ENCODE assay signal across 24 mouse cellular contexts in genomic region chr4:156103342-156103741, GRCm38 (mm10). TPM values are rescaled to one million over a fixed set of nuclear protein-coding genes. Genes with fewer than 3 reads are reported as not detected.
"Had no signal": no experiment of that assay in that cellular context is flagged by ENCODE, and none has a peak within 500 bp of the region (broad histone marks: within the 10 kb centered on the region; RNA-seq: fewer than 3 reads in every experiment).

No protein-coding gene starts in this region.

- H3K4me2 ChIP-seq: liver, embryonic 15.5 days; lung, embryonic 15.5 days; midbrain, embryonic 11.5 days; midbrain, embryonic 13.5 days; midbrain, embryonic 15.5 days; neural tube, embryonic 13.5 days; neural tube, embryonic 15.5 days had no signal

- H3K4me3 ChIP-seq: liver, embryonic 15.5 days; lung, embryonic 15.5 days; megakaryocyte, embryonic 14.5 days; midbrain, embryonic 13.5 days; midbrain, embryonic 15.5 days; myocyte; neural tube, embryonic 13.5 days; neural tube, embryonic 15.5 days had no signal

- ATAC-seq: liver, postnatal 0 days; lung, postnatal 0 days; midbrain, embryonic 13.5 days; midbrain, embryonic 15.5 days had no signal

- H3K36me3 ChIP-seq: liver, embryonic 15.5 days; lung, embryonic 15.5 days; midbrain, embryonic 13.5 days; midbrain, embryonic 15.5 days; neural tube, embryonic 13.5 days; neural tube, embryonic 15.5 days had no signal

- DNase-seq: liver, postnatal 0 days; lung, adult 2 months; lung, postnatal 14 days; lung, postnatal 36 days; retina, postnatal 1 day; right cerebral cortex, adult 18-20 months; spleen, adult 18-20 months; thymus, adult 18-20 months; thymus, postnatal 14 days; thymus, postnatal 4 days had no signal

- H3K9ac ChIP-seq: liver, embryonic 15.5 days; liver, postnatal 0 days; lung, embryonic 15.5 days; midbrain, embryonic 13.5 days; midbrain, embryonic 15.5 days; neural tube, embryonic 13.5 days; neural tube, embryonic 15.5 days had no signal

- H3K9me3 ChIP-seq: liver, embryonic 15.5 days; lung, embryonic 15.5 days; megakaryocyte, embryonic 14.5 days; midbrain, embryonic 13.5 days; midbrain, embryonic 15.5 days; neural tube, embryonic 13.5 days; neural tube, embryonic 15.5 days had no signal

- H3K27ac ChIP-seq: liver, embryonic 15.5 days; lung, embryonic 15.5 days; macrophage; midbrain, embryonic 13.5 days; midbrain, embryonic 15.5 days; neural tube, embryonic 13.5 days; neural tube, embryonic 15.5 days had no signal

- H3K4me1 ChIP-seq: midbrain, embryonic 13.5 days; midbrain, embryonic 15.5 days; neural tube, embryonic 13.5 days; neural tube, embryonic 15.5 days had no signal

- H3K27me3 ChIP-seq: liver, embryonic 15.5 days; lung, embryonic 15.5 days; midbrain, embryonic 13.5 days; midbrain, embryonic 15.5 days; neural tube, embryonic 13.5 days; neural tube, embryonic 15.5 days had no signal

RNA-seq across cellular contexts. Expression of gene Rnf223, which starts 27.0 kb away (rescaled TPM):
- polyA plus RNA-seq: lung, postnatal 0 days; macrophage had no signal

RNA-seq across cellular contexts. Expression of gene Ttll10, which starts 44.1 kb away (rescaled TPM):
- total RNA-seq: megakaryocyte progenitor cell, adult 5-6 weeks had no signal
- polyA plus RNA-seq: macrophage; midbrain, embryonic 11.5 days; midbrain, embryonic 13.5 days; midbrain, embryonic 15.5 days; midbrain, postnatal 0 days; myocyte; neural tube, embryonic 11.5 days; neural tube, embryonic 13.5 days; neural tube, embryonic 15.5 days had no signal
